Mouse (Mus musculus) heart, postnatal 0 days (tissue): ENCODE data around the gene Etnk2. TPM values are rescaled to one million over a fixed set of nuclear protein-coding genes. Genes with fewer than 3 reads are reported as not detected.
"Not testable (repeated sequence)": the region's sequence is repeated elsewhere in the genome, so short reads cannot be mapped to it uniquely, and the experiment has no call there.

Source experiments
- ATAC-seq: fragments of 200-750 bp; cut with Nextera tagmentation; 2 replicates; pipeline ENCODE4 v1.8.0; 2017; ENCODE audit warnings: low read depth, moderate number of reproducible peaks, moderate library complexity; ENCODE audit not compliant: insufficient read depth
- DNase-seq: peaks from one replicate; pipeline ENCODE4 v3.0.0-alpha.2; 2016; ENCODE audit warnings: low spot score
- H3K27ac ChIP-seq: fragments of 300-500 bp; sonication (generic); 2 replicates; pipeline ENCODE4 v1.5.1; 2014; ENCODE audit warnings: low read depth, mild to moderate bottlenecking
- H3K27me3 ChIP-seq: fragments of 300-500 bp; sonication (generic); 2 replicates; pipeline ENCODE4 v1.6.1; 2014; ENCODE audit warnings: low read length, mixed read lengths; ENCODE audit not compliant: control insufficient read depth, insufficient read depth
- H3K36me3 ChIP-seq: fragments of 300-500 bp; sonication (generic); replicated peaks from 2 replicates; pipeline ENCODE4 v1.6.1; 2014; ENCODE audit warnings: low read length, mixed read lengths; ENCODE audit not compliant: control insufficient read depth, insufficient read depth
- H3K4me1 ChIP-seq: fragments of 300-500 bp; sonication (generic); 2 replicates; pipeline ENCODE4 v1.6.1; 2014; ENCODE audit warnings: antibody characterized with exemption; ENCODE audit not compliant: control insufficient read depth, insufficient read depth
- H3K4me2 ChIP-seq: fragments of 300-500 bp; sonication (generic); 2 replicates; pipeline ENCODE4 v1.6.1; 2014; ENCODE audit warnings: low read depth, mild to moderate bottlenecking, low read length, moderate library complexity
- H3K4me3 ChIP-seq: fragments of 300-500 bp; sonication (generic); 2 replicates; pipeline ENCODE4 v1.5.1; 2014; ENCODE audit warnings: low read depth, low read length
- H3K9ac ChIP-seq: fragments of 300-500 bp; sonication (generic); replicated peaks from 2 replicates; pipeline ENCODE4 v1.6.1; 2014; ENCODE audit warnings: low read depth, low read length, mixed read lengths
- H3K9me3 ChIP-seq: fragments of 300-500 bp; sonication (generic); replicated peaks from 2 replicates; pipeline ENCODE4 v1.6.1; 2016; ENCODE audit warnings: low read length; ENCODE audit not compliant: control insufficient read depth
- CTCF ChIP-seq: IDR thresholded peaks from 2 replicates; pipeline ENCODE4 v1.5.1; 2016; ENCODE audit warnings: antibody characterized with exemption, control low read depth, low read depth
- EP300 ChIP-seq: IDR thresholded peaks from 2 replicates; pipeline ENCODE4 v1.6.1; 2016; ENCODE audit warnings: antibody characterized with exemption, low read depth
- WGBS: fragments of 180-500 bp; shearing (Covaris S2); extraction: QIAGEN DNeasy Blood & Tissue Kit; methylation state at CpG from one replicate; pipeline ENCODE4 v1.1.7; 2014; 5-methylcytosine and 5-hydroxymethylcytosine counted together
- polyA plus RNA-seq: library from polyadenylated mRNA; unstranded; fragments of >200 nt; fragmentation: Nextera tagmentation; extraction: Ambion mirVana; gene quantifications from 2 replicates; pipeline ENCODE4 v1.2.1, GENCODE M21; 2015
- total RNA-seq: library from RNA; depleted of rRNA; stranded (reverse); fragments of >200 nt; gene quantifications from 2 replicates; pipeline ENCODE4 v1.2.3, GENCODE M21; 2014; ENCODE audit warnings: low replicate concordance

The Etnk2 gene
- total and polyA plus RNA-seq, 2 experiments from 2014 or later: 0.31 to 0.97 TPM

- Histone ChIP-seq H3K4me1 (no peaks in the 10 kb centered on the region), H3K9me3 (no peaks in the 10 kb centered on the region), H3K27ac (no peak overlapping the region), H3K9ac (0 out of 2 replicates have a peak overlapping the region, but pooled peaks have one; percentile 7), H3K36me3 (no peaks in the 10 kb centered on the region), H3K4me3 (peak overlapping the region; percentile 37), H3K27me3 (peaks cover 30% of the 10 kb centered on the region), H3K4me2 (peak overlapping the region; percentile 55)
- 9% methylated on average over 34 of the region's 34 CpGs for WGBS
- TF ChIP-seq EP300 (no peak), CTCF (no peak)
- no peak for ATAC-seq
- DNase-seq: no peak
Measured at GRCm38 (mm10) chr1:133328896-133329637, 34.3 kb upstream of the Etnk2 start.

GRCm38 (mm10) chr1:133329638-133329964 is 33.8 kb upstream of the Etnk2 start:
- ATAC-seq (no peak), DNase-seq (no peak)
- no peaks in the 10 kb centered on the region for H3K36me3 ChIP-seq
- no peak overlapping the region for H3K9ac ChIP-seq
- H3K9me3 ChIP-seq: no peaks in the 10 kb centered on the region
- H3K4me1 ChIP-seq: no peaks in the 10 kb centered on the region
- H3K27ac ChIP-seq: no peak overlapping the region
- H3K27me3 ChIP-seq: peaks cover 30% of the 10 kb centered on the region
- H3K4me3 ChIP-seq: peak overlapping the region; percentile 37
- H3K4me2 ChIP-seq: peak overlapping the region; percentile 55
- 35% methylated on average over 7 of the region's 7 CpGs for WGBS
- TF ChIP-seq CTCF (no peak), EP300 (no peak)

- H3K36me3 ChIP-seq: no peaks in the 10 kb centered on the region
- 60% methylated on average over 3 of the region's 3 CpGs for WGBS
- H3K9me3 ChIP-seq: no peaks in the 10 kb centered on the region
- H3K27ac ChIP-seq: no peak overlapping the region
- H3K27me3 ChIP-seq: peaks cover 30% of the 10 kb centered on the region
- no peak overlapping the region for H3K9ac ChIP-seq
- no peak overlapping the region for H3K4me3 ChIP-seq
- ATAC-seq: no peak
- H3K4me2 ChIP-seq: no peak overlapping the region
- H3K4me1 ChIP-seq: no peaks in the 10 kb centered on the region
- TF ChIP-seq CTCF (no peak), EP300 (no peak)
- DNase-seq: no peak
Measured at GRCm38 (mm10) chr1:133331142-133331541, 32.2 kb upstream of the Etnk2 start.

GRCm38 (mm10) chr1:133332656-133333430 is 30.5 kb upstream of the Etnk2 start:
- H3K4me1 ChIP-seq: no peaks in the 10 kb centered on the region
- no peak for TF ChIP-seq EP300
- no peak for TF ChIP-seq CTCF
- ATAC-seq (no peak), DNase-seq (no peak)
- H3K9me3 ChIP-seq: no peaks in the 10 kb centered on the region
- no peak overlapping the region for H3K4me2 ChIP-seq
- no peak overlapping the region for H3K4me3 ChIP-seq
- H3K27me3 ChIP-seq: peaks cover 30% of the 10 kb centered on the region
- WGBS: 84% methylated on average over 11 of the region's 11 CpGs
- no peak overlapping the region for H3K9ac ChIP-seq
- no peak overlapping the region for H3K27ac ChIP-seq
- H3K36me3 ChIP-seq: no peaks in the 10 kb centered on the region

GRCm38 (mm10) chr1:133333937-133334336 is 29.4 kb upstream of the Etnk2 start:
- Histone ChIP-seq H3K36me3 (no peaks in the 10 kb centered on the region), H3K4me2 (no peak overlapping the region), H3K27ac (no peak overlapping the region), H3K9me3 (no peaks in the 10 kb centered on the region), H3K4me3 (no peak overlapping the region), H3K4me1 (no peaks in the 10 kb centered on the region), H3K9ac (no peak overlapping the region), H3K27me3 (peaks cover 24% of the 10 kb centered on the region)
- DNase-seq (no peak), ATAC-seq (no peak)
- WGBS: 77% methylated on average over 6 of the region's 6 CpGs
- TF ChIP-seq CTCF: no peak
- TF ChIP-seq EP300: no peak

- not testable (repeated sequence) for H3K4me3 ChIP-seq, ATAC-seq, DNase-seq, H3K27me3 ChIP-seq, H3K9ac ChIP-seq, H3K4me1 ChIP-seq, H3K9me3 ChIP-seq, H3K4me2 ChIP-seq, H3K36me3 ChIP-seq, H3K27ac ChIP-seq
- 31% methylated on average over 1 of the region's 1 CpGs for WGBS
Measured at GRCm38 (mm10) chr1:133340403-133340802, 23.0 kb upstream of the Etnk2 start.
